Mouse (Mus musculus) right cerebral cortex, postnatal 10 days (tissue): ENCODE measurements around the gene Map7.

ENCODE experiments used
- DNase-seq, 2 experiments: peaks; one replicate each; pipeline ENCODE4 v3.0.0; 2021; ENCODE audit warnings: low spot score in 2 of 2

Gene Map7

GRCm38 (mm10) chr10:20148130-20148772 is at the start of gene Map7:
Gene Map7, plus strand, starts transcription at chr10:20148471.
- peak; percentile 59 to 72 for DNase-seq

DNA sequence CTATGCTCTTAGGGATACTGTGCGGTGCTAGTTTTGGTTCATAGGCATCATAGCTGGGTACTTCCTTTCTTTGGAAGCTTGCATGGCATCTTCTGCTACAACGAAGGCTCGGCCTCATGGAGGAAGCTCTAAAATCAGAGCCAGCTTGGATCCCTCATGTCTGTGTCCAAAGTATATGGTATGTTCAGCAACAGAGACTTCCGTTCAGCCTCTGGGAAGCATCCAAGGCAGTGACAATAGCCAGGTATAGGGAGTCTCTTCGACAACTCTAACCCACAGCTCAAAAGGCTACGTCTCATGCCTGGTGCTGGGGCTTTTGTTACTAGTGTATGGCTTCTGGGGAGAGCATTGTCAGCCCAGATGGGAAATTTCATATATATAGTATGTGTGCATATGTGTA is 46.8 kb upstream of the Map7 start:
- DNase-seq, result no peak

DNA sequence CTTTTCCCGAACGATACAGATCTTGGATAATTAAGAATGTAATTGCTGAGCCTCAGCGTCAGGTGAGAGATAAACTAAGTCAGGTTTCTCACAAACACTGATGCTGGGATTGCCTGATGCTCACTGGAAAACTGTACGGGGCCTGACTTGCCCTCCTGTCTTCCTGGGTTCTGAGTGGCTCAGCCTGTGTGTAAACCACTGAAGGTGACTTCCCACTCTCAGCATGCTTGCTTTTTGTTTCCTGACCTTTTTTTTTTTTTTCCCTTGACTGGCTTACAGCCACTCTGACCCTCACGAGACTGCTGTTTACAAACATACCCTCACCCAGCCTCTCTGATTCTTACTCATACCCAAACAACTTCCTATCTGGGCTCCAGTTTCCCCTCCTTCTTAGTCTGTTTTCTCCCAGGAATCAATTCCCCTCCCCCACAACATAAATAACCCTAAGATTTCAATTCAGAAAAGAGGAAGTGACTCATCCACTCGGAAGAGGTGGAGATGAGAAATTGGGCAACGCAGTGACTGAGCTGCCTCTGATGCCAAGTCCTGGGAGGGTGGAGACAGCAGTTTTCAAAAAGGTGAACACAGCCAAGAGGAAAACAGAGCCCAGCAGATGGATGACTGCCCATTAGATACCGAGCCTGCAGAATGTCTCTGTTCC is 43.9 kb upstream of the Map7 start:
- DNase-seq, result no peak

DNA sequence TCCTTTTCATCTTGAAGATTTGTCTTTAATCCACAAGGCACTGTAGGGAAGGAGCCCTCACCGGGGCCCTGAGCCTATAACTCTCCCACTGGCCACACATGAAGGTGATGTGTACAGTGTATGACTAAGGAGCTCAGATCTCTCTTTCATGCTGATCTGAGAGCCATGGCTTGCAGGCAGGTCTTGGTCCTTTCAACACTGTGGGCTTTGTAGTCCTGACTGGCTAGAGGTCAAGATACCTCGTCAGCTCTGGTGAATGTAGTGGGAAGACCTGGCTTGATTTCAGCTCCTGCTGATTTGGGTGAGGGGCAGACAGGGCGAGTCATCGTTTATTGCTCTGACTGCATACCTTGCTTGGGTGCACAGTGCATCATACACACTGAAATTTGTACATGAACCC is 42.7 kb upstream of the Map7 start:
- DNase-seq, result no peak

GRCm38 (mm10) chr10:20107031-20107430 is 41.2 kb upstream of the Map7 start:
- DNase-seq, result no peak

- DNase-seq, result no peak
Observed at GRCm38 (mm10) chr10:20111508-20111907, 36.8 kb upstream of the Map7 start.

DNA sequence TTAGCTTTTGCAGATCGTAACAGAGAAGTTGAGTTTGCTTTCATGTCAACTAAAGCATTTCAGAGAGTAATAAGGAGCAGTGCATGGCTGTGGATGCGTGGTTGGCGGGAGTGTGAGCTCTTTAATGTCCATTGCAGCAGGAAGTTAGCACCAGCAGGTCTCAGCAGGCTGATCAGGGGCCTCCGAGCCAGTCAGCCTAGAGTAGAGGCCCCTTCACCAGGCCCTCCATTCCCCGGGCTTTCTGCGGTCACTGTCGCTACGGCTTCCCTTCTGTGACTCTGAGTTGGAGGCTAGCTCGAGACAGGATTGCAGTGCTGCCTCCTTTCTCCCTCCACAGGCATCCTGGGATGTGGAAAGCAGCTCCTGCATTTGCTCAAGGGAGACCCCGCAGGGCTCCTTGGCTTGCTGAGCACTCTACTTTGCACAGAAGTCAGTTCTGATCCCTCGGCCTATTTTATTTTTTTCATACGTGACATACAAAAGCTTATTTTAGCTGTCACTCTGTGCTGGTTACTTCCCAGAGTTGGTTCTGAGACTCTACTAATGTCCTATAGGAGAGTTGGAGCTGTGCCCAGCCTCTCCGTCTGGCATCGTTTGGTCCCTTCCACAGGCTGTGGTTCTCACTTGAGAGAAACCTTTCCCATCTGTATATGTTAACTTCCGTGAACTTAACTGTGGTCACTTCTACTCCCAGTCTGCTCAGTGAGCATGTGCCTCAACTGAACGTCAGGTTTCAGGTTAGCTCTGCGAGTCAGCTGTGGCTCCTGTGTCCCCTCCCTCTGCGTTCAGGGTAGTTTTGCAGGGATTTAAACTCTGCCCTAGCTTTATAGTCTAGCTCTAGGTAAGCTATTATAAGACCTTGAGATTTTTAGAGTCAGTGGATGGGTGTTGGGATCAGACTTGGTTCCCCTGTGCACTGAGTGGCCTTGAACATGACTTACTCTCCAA is 36.0 kb upstream of the Map7 start:
- DNase-seq, result peak; percentile 49 to 64

DNA sequence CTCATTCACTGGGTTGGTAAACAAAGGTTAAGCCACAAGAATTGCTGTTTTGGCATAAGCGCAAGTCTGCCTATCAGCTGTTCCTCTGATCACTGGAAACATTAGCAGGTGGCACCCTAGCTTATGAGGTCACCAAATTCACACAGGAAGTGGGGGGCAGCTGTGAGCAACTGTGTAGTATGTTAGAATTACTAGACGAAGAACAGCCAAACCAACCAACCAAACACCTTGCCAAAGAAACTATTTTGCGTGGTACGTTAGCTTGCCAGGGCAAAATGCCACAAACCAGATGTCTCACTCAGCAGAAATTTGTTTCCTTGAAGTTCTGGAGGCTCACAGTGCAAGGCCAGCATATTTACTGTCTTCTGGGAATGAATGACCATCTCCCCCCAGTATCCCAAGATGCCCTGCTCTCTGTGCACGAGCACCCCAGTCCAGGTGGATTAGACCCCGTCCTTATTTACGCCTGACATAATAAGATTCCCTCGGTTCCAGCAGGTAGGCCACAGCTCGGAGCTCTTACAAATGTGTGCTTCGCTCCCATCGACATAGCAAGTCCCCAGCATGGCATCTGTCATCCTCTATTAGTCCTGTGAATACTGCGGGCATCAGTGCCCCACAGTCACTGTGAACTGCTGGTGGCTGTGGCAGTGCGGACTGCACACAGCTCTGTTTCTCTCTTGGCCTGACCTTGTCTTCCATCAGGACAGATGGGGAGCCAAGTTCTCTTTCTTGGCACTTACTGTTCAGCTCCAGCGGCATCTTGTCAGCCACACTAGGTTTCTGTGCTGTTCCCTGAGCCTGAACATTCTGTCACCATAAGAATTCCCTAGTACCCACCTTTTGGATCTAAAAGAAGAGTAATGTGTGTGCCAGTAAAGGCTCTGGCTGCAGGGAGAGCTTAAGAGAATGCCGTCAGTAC is 28.5 kb upstream of the Map7 start:
- no peak for DNase-seq

DNA sequence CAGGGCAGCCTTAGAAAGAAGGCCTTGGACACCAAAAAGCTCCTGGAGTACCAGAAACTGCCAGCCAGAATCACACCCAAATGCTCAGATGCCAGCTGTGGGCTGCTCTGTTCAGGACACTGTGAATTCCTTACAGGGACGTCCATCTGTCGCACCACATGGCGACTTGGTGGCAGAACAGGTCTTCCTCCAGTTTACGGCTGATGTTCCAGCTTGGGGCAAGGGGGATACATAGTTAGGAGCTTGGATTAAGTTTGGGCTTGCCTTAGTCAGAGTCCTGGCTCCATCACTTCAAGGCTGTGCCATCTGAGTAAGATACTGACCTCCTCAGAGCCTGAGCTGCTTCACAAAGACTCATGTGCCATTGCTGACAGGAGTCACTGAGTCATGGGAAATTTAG is 26.3 kb upstream of the Map7 start:
- DNase-seq, result no peak

DNA sequence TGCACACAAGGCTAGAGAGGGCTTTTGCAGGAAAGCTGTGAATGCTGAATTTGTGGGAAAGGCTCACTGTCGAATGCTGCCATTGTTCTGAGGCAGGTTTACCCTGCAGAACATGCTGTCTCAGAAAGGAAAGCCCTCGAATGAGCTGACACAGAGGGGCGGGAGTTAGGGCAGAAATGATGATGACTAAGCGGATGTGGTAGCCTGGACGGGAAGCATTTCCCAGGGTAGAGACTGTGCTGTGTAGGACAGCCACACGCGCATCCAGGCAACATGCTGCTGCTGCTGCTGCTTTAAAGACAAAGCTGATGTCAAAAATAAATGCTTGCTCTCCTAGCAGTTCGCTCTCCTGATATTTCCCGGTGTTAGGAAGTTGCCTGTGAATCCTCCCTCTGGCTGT is 24.9 kb upstream of the Map7 start:
- DNase-seq, result peak in 1 of 2 experiments; percentile 39

DNA sequence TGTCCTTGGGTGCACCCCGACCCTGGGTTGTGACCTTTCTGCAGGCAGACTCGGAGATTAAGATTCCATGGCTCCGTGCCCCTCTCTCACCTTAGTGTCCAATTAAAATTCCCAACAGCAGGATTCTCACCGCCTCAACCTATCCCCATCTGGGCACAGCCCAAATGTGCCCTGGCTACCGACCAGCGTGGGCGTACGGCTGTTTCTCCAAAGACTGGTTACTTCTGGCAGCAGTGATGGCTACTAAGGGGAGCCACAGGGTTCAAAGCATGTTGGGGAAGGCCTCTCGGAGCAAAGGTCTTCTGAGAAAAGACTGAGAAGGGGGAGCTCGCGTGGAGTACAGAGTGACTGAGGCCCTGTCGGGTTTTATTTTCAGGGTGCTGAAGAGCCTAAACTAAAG is 23.7 kb upstream of the Map7 start:
- DNase-seq, result no peak

DNA sequence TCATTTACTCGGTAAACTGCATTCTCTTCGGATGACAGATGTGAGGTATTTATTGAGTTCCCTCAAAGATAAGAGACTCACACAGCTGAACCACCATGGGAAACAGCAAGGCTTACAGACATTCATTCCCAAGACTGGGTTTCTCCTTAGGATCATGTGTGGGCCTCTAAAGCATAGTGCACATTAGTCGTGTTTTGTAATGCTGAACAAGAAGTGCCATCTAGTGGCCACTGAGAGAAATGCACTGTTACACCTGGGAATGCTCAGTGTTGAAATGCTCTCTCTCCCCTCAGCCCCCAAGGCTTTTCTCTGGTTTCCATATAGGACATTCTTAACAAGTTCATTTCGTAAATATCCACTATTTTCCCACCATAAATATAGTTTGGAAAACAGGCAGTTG is 23.0 kb upstream of the Map7 start:
- peak; percentile 77 to 80 for DNase-seq

DNA sequence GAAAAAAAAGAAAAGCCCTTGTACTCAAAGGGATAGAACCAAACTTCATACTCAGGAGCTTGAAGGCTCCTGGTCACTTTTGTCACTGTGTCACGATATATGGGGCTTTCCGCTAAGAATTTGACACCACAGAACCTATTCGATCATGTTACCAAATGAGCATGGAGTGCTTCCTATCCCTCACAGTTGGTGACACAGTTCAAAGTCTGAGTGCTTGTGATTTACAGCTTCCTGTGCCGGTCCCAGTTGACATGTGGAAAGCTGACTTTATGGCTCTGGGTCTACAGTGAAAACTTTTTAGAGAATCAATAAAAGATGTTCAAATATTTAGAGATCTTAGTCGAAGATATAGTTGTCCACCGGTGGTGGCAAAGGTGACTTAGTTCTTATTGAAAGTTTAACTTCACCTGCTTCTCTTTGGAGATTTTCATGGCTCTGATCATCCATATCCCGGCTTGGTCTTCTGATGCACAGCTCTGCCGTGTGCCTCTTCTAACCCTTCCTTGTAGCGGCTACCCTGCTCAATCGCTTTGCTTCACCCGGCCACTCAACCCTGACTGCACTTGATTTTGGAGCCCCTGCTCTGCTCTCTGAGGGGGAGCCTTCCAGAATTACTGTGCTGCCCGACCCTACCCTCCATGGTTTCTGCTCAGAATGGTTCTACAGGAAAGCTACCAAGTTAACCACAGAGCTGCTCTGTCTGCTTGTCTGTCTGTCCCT is 15.2 kb upstream of the Map7 start:
- no peak for DNase-seq

DNA sequence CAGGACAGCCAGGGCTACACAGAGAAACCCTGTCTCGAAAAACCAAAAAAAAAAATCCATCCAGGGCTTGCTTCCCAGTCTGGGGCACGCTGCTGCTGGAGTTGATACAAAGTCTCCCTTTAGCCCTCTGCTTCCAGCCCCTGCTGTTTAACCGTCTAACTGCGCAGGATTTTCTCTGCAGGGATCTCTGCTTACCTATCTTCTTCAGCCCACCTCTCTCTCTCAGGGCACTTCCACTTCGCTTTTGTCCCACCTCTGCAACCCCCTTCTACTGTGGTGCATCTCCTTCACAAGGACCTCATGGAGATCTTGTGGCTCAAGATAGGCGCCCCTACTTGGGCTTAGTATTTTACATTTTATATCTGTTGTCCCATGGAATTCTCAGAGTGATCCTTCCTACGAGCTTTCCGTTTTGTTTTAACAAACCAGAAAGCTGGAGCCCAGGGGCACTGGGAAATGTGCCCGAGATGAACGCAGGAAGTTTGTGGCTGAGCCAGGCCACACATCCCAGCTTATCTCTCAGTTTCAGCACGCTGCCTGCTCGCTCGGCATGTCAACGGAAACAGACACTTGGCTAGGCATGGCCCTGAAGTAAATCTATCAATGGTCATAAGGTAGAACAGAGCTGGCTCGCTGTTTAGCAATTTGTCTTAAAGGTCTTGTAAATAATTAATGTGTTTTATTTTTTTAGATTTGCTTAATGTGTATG is 12.8 kb upstream of the Map7 start:
- DNase-seq, result no peak

GRCm38 (mm10) chr10:20136505-20136904 is 11.8 kb upstream of the Map7 start:
- no peak for DNase-seq

GRCm38 (mm10) chr10:20141376-20141775 is 6.9 kb upstream of the Map7 start:
- DNase-seq, result no peak

GRCm38 (mm10) chr10:20148773-20149120 is 476 bp downstream of the Map7 start:
- peak; percentile 58 to 65 for DNase-seq

DNA sequence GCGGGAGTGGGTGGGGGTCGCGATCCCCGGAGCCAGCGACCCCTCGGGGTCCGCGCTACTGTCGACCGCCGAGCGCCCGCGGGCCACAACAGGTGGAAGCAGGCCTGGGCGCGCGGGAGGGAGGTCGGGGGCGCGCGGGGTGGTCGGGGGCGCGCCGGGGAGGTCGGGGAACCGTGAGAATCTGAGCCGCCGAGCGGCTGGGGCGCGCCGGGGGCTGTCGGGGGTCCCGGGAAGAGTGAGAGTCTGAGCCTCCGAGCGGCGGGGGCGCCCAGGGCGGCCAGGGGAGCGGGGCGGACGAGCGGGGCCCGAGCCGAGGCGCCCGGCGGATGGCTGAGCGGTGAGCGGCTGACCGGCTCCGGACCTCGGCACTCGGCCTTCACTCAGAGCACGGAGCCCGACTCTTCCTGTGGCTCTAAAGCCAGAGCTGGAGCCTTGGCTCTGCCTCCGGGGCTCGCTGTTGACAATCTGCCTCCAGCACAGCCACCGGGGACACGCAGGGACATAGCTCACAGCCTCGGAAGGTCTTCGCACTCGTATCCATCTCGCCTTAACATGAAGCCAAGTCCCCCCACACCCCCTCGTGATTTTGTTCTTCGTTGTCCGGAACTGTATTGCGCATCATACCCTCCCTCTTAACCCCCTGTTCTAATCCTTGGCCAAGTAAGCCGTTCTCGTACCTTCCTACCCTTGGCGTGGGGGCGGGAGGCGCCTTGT is 1.0 kb downstream of the Map7 start:
- DNase-seq, result peak; percentile 65 to 77

DNA sequence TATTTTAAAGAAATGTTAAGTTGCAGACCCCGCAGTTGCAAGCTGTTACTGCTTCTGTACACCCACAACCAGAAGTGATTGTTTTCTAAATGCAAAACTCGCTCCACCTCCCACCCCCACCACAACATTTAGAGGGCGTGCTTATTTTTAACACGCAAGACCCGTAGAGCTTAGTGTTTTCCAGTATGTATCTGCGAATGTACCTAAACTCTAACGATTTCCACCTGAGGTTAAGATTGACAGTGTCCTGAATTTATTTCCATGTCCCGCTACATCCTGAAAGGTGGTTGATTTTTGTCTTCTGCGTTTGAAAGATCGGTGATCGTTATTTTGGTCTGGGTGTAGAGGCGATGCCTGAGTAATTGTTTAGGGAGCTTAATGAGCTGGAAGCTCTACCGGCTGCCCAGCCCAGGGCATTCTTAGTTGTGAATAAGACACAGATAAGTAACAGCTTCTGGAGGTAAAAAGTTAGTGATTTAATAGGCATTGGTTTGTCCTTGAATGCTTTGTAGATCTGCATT is 1.6 kb downstream of the Map7 start:
- no peak for DNase-seq
